Mouse (Mus musculus) liver, postnatal 0 days (tissue): Measurements from ENCODE around the gene Rilp.

Source experiments
- CTCF ChIP-seq: sonication (generic); IDR thresholded peaks from 2 replicates; pipeline ENCODE4 v1.5.1; 2016; ENCODE audit warnings: antibody characterized with exemption, low read depth
- EP300 ChIP-seq: IDR thresholded peaks from 2 replicates; pipeline ENCODE4 v1.6.1; 2016; ENCODE audit warnings: antibody characterized with exemption, low read depth, mild to moderate bottlenecking

DNA sequence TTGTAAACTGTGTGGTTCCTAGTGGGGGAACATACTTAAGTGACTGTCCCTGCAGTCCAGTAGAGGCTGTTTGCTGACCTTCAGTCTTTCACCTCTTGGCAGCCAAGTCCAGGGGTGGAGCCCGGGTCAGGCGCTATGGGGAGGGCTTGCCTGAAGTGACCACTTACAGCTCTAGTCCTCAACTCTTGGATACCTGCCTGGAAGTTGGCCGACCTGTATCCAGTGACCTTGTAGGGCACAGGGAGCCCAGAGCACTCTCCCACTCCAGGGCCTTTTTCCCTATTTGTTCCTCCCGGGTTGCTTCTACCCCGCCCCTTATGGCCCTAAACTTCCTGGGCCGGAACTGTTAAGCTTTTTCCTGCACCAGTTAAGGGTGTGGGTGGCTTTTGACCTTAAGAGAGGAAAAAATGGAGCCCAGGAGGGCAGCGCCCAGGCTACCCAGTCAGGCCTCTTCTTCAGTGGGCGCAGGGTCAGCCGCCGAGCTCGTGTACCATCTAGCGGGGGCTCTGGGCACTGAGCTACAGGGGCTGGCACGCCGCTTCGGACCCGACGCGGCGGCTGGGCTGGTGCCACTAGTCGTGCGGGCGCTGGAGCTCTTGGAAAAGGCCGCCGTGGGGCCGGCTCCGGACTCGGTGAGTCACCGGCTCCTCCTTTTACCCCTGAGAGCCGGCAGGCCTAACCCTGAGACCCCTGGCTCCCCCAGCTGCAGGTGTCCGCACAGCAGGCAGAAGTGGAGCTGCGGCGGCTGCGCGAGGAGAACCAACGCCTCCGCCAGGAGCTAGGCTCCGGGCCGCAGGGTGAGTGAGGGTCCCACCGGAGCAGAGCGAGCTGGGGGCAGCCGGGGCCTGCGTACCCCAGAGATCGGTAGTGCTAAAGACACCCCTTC is at the start of gene Rilp:
- peak; percentile 43 for TF ChIP-seq CTCF
- peak; percentile 60; the same call in 1 of the 2 replicates for TF ChIP-seq EP300
